In the genomic region with DNA sequence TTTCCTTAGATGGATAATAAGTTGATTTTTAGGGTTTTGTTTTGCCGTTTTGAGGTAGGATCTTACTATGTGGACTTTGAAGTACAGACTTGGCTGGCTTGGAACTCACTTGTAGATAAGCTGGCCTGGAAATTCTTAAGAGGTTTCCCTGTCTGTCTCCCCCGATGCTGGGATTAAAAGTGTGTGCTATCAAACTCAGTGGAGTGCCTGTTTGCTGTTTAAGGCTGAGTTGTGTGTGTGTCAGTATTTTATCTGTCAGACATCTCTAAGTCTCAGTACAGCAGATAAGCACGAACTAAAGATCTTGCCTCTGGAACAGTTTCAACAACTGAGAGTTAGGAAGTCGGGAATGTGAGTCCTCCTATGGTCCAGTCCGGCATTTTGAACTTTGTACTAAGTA, we compare ENCODE assay signal across 8 mouse cellular contexts. TPM values are rescaled to one million over a fixed set of nuclear protein-coding genes. Genes with fewer than 3 reads are reported as not detected.
A peak's percentile ranks its signal among the peaks of the same experiment; 100 is the strongest.
DNase-seq lines count a peak whose midpoint lies in the region; ATAC-seq and TF ChIP-seq lines count a peak whose summit lies in the region.

No protein-coding gene starts in this region.

- 41% methylated on average over 5 of the region's 5 CpGs for WGBS in neural tube, embryonic 11.5 days
- WGBS in limb, embryonic 14.5 days: 5% methylated on average over 5 of the region's 5 CpGs

- ATAC-seq in CD4-positive, CD25-positive, alpha-beta regulatory T cell, adult 4 months: no peak
- no peak for ATAC-seq in neural tube, embryonic 11.5 days (ENCODE audit: insufficient read depth, low FRiP score, low TSS enrichment)
- no peak for ATAC-seq in limb, embryonic 14.5 days (ENCODE audit: low FRiP score, low read depth)

- DNase-seq in CD4-positive, CD25-positive, alpha-beta regulatory T cell, adult 2 months (ENCODE audit: low read depth, low spot score): peak; percentile 7
- no peak for DNase-seq in neural tube, embryonic 11.5 days (ENCODE audit: low spot score)
- DNase-seq in neural tube, embryonic 10.5 days (ENCODE audit: extremely low spot score, low spot score): no peak
- DNase-seq in limb, embryonic 14.5 days (ENCODE audit: low spot score): no peak
- peak; percentile 71 for DNase-seq in yolk sac, embryonic 10.5 days (ENCODE audit: low spot score)
- DNase-seq in adipocyte (ENCODE audit: low spot score): no peak
- DNase-seq in spleen, adult 18-20 months: no peak

- peak overlapping the region; percentile 95 for H3K4me3 ChIP-seq in neural tube, embryonic 11.5 days (ENCODE audit: low read depth, low read length)
- H3K4me3 ChIP-seq in limb, embryonic 14.5 days (replicated peaks; ENCODE audit: low read length): peak overlapping the region; percentile 97

- H3K9me3 ChIP-seq in neural tube, embryonic 11.5 days (ENCODE audit: control insufficient read depth, low read length): no peaks in the 10 kb centered on the region
- no peaks in the 10 kb centered on the region for H3K9me3 ChIP-seq in limb, embryonic 14.5 days (ENCODE audit: control insufficient read depth, low read length)

- peaks cover 11% of the 10 kb centered on the region for H3K4me1 ChIP-seq in neural tube, embryonic 11.5 days (ENCODE audit: control insufficient read depth, insufficient read depth, low read length)
- peaks cover 25% of the 10 kb centered on the region for H3K4me1 ChIP-seq in limb, embryonic 14.5 days (ENCODE audit: control insufficient read depth, insufficient read depth, low read length)

- H3K36me3 ChIP-seq in neural tube, embryonic 11.5 days (ENCODE audit: control insufficient read depth, insufficient read depth, low read length): no peaks in the 10 kb centered on the region
- peaks cover 8% of the 10 kb centered on the region; the same call in 1 of the 2 replicates for H3K36me3 ChIP-seq in limb, embryonic 14.5 days (ENCODE audit: control insufficient read depth, insufficient read depth, low read length)

- peak overlapping the region; percentile 12; the same call in 1 of the 2 replicates for H3K9ac ChIP-seq in neural tube, embryonic 11.5 days (ENCODE audit: low read length)
- H3K9ac ChIP-seq in limb, embryonic 14.5 days (ENCODE audit: low read depth, low read length, severe bottlenecking): peak overlapping the region; percentile 99

- no peak overlapping the region for H3K27ac ChIP-seq in neural tube, embryonic 11.5 days (ENCODE audit: low read depth, low read length)
- no peak overlapping the region for H3K27ac ChIP-seq in limb, embryonic 14.5 days (replicated peaks; ENCODE audit: low read depth, low read length)

- peak overlapping the region; percentile 75 for H3K4me2 ChIP-seq in neural tube, embryonic 11.5 days (ENCODE audit: low read depth)
- peak overlapping the region; percentile 62 for H3K4me2 ChIP-seq in limb, embryonic 14.5 days (replicated peaks; ENCODE audit: low read depth, low read length, severe bottlenecking)

- no peak for TF ChIP-seq POLR2A in limb, embryonic 14.5 days (IDR thresholded peaks at IDR 0.05; ENCODE audit: borderline replicate concordance, extremely low read depth, insufficient read depth, insufficient read length)

- no peaks in the 10 kb centered on the region for H3K27me3 ChIP-seq in neural tube, embryonic 11.5 days (ENCODE audit: control insufficient read depth, insufficient read depth, low read length)
- no peaks in the 10 kb centered on the region for H3K27me3 ChIP-seq in limb, embryonic 14.5 days (ENCODE audit: control insufficient read depth, insufficient read depth, low read length)

RNA-seq across cellular contexts. Expression of gene Usp47, which starts 1.6 kb away (rescaled TPM):
- 10 to 100 TPM; 16.1 to 23.4 TPM for polyA plus RNA-seq in CD4-positive, CD25-positive, alpha-beta regulatory T cell, adult 4 months (2017; shearing (Covaris generic))
- polyA plus RNA-seq in neural tube, embryonic 11.5 days (2014; fragmentation: Nextera tagmentation; extraction: Ambion mirVana): 113 and 119 TPM in 2 replicates
- polyA plus RNA-seq in limb, embryonic 14.5 days (2012; rRNA removed): 42.0 and 51.9 TPM in 2 replicates
- 81.2 and 89.5 TPM in 2 replicates for polyA plus RNA-seq in limb, embryonic 14.5 days (2014; fragmentation: Nextera tagmentation; extraction: Ambion mirVana)

Comparison
In these comparisons a context has a peak if more than half of its experiments do, and no peak if none do; other contexts are left out.
1. DNase-seq: peak in CD4-positive, CD25-positive, alpha-beta regulatory T cell, adult 2 months (single experiment) and yolk sac, embryonic 10.5 days (single experiment); none in neural tube, embryonic 11.5 days (single experiment), neural tube, embryonic 10.5 days (single experiment), limb, embryonic 14.5 days (single experiment), adipocyte (single experiment) and spleen, adult 18-20 months (0 of 2).